Mouse (Mus musculus) frontal cortex, postnatal 25 days (tissue): ENCODE measurements around the gene Ccnj.

Experiments
- DNase-seq, 2 experiments: peaks; one replicate each; pipeline ENCODE4 v3.0.0; 2022; ENCODE audit warnings: low spot score in 2 of 2

Ccnj gene

GRCm38 (mm10) chr19:40830703-40831415, at the start of gene Ccnj:
Gene Ccnj (plus strand): TSS chr19:40831279.
- DNase-seq, result peak; percentile 85 to 90

GRCm38 (mm10) chr19:40788004-40788714, 42.9 kb upstream of the Ccnj start:
- no peak for DNase-seq

- DNase-seq, result no peak
Observed at GRCm38 (mm10) chr19:40788715-40789084, 42.4 kb upstream of the Ccnj start.

- DNase-seq, result no peak
Observed at GRCm38 (mm10) chr19:40805176-40805737, 25.8 kb upstream of the Ccnj start.

- no peak for DNase-seq
Observed at GRCm38 (mm10) chr19:40809858-40810257, 21.2 kb upstream of the Ccnj start.

- DNase-seq, result no peak
Observed at GRCm38 (mm10) chr19:40811840-40812239, 19.2 kb upstream of the Ccnj start.

- DNase-seq, result no peak
Observed at GRCm38 (mm10) chr19:40812778-40813177, 18.3 kb upstream of the Ccnj start.

- no peak for DNase-seq
Observed at GRCm38 (mm10) chr19:40813385-40813784, 17.7 kb upstream of the Ccnj start.

- DNase-seq, result no peak
Observed at GRCm38 (mm10) chr19:40815645-40816183, 15.4 kb upstream of the Ccnj start.

GRCm38 (mm10) chr19:40817901-40818532, 13.1 kb upstream of the Ccnj start:
- no peak for DNase-seq

GRCm38 (mm10) chr19:40818764-40819163, 12.3 kb upstream of the Ccnj start:
- DNase-seq, result no peak

- no peak for DNase-seq
Observed at GRCm38 (mm10) chr19:40821306-40821825, 9.7 kb upstream of the Ccnj start.

GRCm38 (mm10) chr19:40825636-40826035, 5.4 kb upstream of the Ccnj start:
- DNase-seq, result no peak

- no peak for DNase-seq
Observed at GRCm38 (mm10) chr19:40826735-40827134, 4.3 kb upstream of the Ccnj start.

- DNase-seq, result no peak
Observed at GRCm38 (mm10) chr19:40830198-40830597, 881 bp upstream of the Ccnj start.

GRCm38 (mm10) chr19:40831416-40832201, 530 bp downstream of the Ccnj start:
- peak in 1 of 2 experiments; percentile 7 for DNase-seq

- no peak for DNase-seq
Observed at GRCm38 (mm10) chr19:40832361-40832760, 1.3 kb downstream of the Ccnj start.

- no peak for DNase-seq
Observed at GRCm38 (mm10) chr19:40834436-40834835, 3.4 kb downstream of the Ccnj start.

GRCm38 (mm10) chr19:40838205-40838604, 7.1 kb downstream of the Ccnj start:
- no peak for DNase-seq

- no peak for DNase-seq
Observed at GRCm38 (mm10) chr19:40840303-40840702, 9.2 kb downstream of the Ccnj start.

GRCm38 (mm10) chr19:40841083-40841482, 10.0 kb downstream of the Ccnj start:
- no peak for DNase-seq
